Mouse (Mus musculus): Measurements from ENCODE around the gene Dlx4. TPM values are rescaled to one million over a fixed set of nuclear protein-coding genes. Genes with fewer than 3 reads are reported as not detected.

Dlx4 gene
- total RNA-seq, 2 experiments from 2014 or later, result not detected

- ATAC-seq (replicated peaks; ENCODE audit: low FRiP score, poor library complexity, severe bottlenecking), result no peak
Observed at GRCm38 (mm10) chr11:95144091-95144945, 1.7 kb downstream of the Dlx4 start.

- ATAC-seq (replicated peaks; ENCODE audit: low FRiP score, poor library complexity, severe bottlenecking), result no peak
Observed at GRCm38 (mm10) chr11:95143663-95144062, 2.4 kb downstream of the Dlx4 start.

GRCm38 (mm10) chr11:95142980-95143575 is 3.0 kb downstream of the Dlx4 start:
- ATAC-seq (replicated peaks; ENCODE audit: low FRiP score, poor library complexity, severe bottlenecking), result no peak

GRCm38 (mm10) chr11:95142258-95142657 is 3.8 kb downstream of the Dlx4 start:
- ATAC-seq (replicated peaks; ENCODE audit: low FRiP score, poor library complexity, severe bottlenecking), result no peak

- no peak for ATAC-seq (replicated peaks; ENCODE audit: low FRiP score, poor library complexity, severe bottlenecking)
Observed at GRCm38 (mm10) chr11:95139871-95140270, 6.2 kb downstream of the Dlx4 start.

- no peak for ATAC-seq (replicated peaks; ENCODE audit: low FRiP score, poor library complexity, severe bottlenecking)
Observed at GRCm38 (mm10) chr11:95137281-95137680, 8.8 kb downstream of the Dlx4 start.

- ATAC-seq (replicated peaks; ENCODE audit: low FRiP score, poor library complexity, severe bottlenecking), result no peak
Observed at GRCm38 (mm10) chr11:95133321-95133720, 12.7 kb downstream of the Dlx4 start.

GRCm38 (mm10) chr11:95130668-95131252 is 15.3 kb downstream of the Dlx4 start:
- no peak for ATAC-seq (replicated peaks; ENCODE audit: low FRiP score, poor library complexity, severe bottlenecking)

- ATAC-seq (replicated peaks; ENCODE audit: low FRiP score, poor library complexity, severe bottlenecking), result no peak
Observed at GRCm38 (mm10) chr11:95128359-95128758, 17.7 kb downstream of the Dlx4 start.

GRCm38 (mm10) chr11:95126272-95127245 is 19.5 kb downstream of the Dlx4 start:
- no peak for ATAC-seq (replicated peaks; ENCODE audit: low FRiP score, poor library complexity, severe bottlenecking)

- ATAC-seq (replicated peaks; ENCODE audit: low FRiP score, poor library complexity, severe bottlenecking), result no peak
Observed at GRCm38 (mm10) chr11:95125366-95125948, 20.6 kb downstream of the Dlx4 start.

- no peak for ATAC-seq (replicated peaks; ENCODE audit: low FRiP score, poor library complexity, severe bottlenecking)
Observed at GRCm38 (mm10) chr11:95122100-95122489, 24.0 kb downstream of the Dlx4 start.

GRCm38 (mm10) chr11:95121161-95122099 is 24.6 kb downstream of the Dlx4 start:
- ATAC-seq (replicated peaks; ENCODE audit: low FRiP score, poor library complexity, severe bottlenecking), result no peak

GRCm38 (mm10) chr11:95120633-95121020 is 25.4 kb downstream of the Dlx4 start:
- no peak for ATAC-seq (replicated peaks; ENCODE audit: low FRiP score, poor library complexity, severe bottlenecking)

GRCm38 (mm10) chr11:95119990-95120632 is 26.0 kb downstream of the Dlx4 start, which contains the start of gene Dlx3:
Gene Dlx3, plus strand, starts transcription at chr11:95120119.
- ATAC-seq (replicated peaks; ENCODE audit: low FRiP score, poor library complexity, severe bottlenecking), result no peak

GRCm38 (mm10) chr11:95118505-95118904 is 27.6 kb downstream of the Dlx4 start:
- no peak for ATAC-seq (replicated peaks; ENCODE audit: low FRiP score, poor library complexity, severe bottlenecking)

GRCm38 (mm10) chr11:95117030-95117429 is 29.0 kb downstream of the Dlx4 start:
- ATAC-seq (replicated peaks; ENCODE audit: low FRiP score, poor library complexity, severe bottlenecking), result peak; percentile 73

GRCm38 (mm10) chr11:95110081-95110480 is 36.0 kb downstream of the Dlx4 start:
- no peak for ATAC-seq (replicated peaks; ENCODE audit: low FRiP score, poor library complexity, severe bottlenecking)

All from erythroblast, adult 5-6 weeks (primary cell).